Mouse (Mus musculus): ENCODE data around the gene Fam204a.

GRCm38 (mm10) chr19:60231542-60231941 lies 5.0 kb upstream of the Fam204a start:
- no peak for TF ChIP-seq EP300 (optimal IDR thresholded peaks at IDR 0.05)
- no peak for TF ChIP-seq CTCF (IDR thresholded peaks at IDR 0.05; ENCODE audit: low read depth)
